Mouse (Mus musculus): ENCODE results near the gene Gins1. TPM values are rescaled to one million over a fixed set of nuclear protein-coding genes. Genes with fewer than 3 reads are reported as not detected.

Gins1 gene
- polyA plus RNA-seq, 1 experiment: 14.0 TPM

- H3K27ac ChIP-seq (ENCODE audit: control insufficient read depth, insufficient read depth, low read depth, low read length): no peak overlapping the region
- no peaks in the 10 kb centered on the region for H3K4me1 ChIP-seq (ENCODE audit: control insufficient read depth, insufficient read depth, low read length)
- TF ChIP-seq CTCF (IDR thresholded peaks at IDR 0.05; ENCODE audit: control insufficient read depth, insufficient read depth, insufficient replicate concordance, low read depth, low read length): no peak
- TF ChIP-seq POLR2A (IDR thresholded peaks at IDR 0.05; ENCODE audit: control insufficient read depth, low read depth, low read length): no peak
- no peaks in the 10 kb centered on the region for H3K27me3 ChIP-seq (ENCODE audit: control insufficient read depth, insufficient read depth, low read length)
- peaks cover 5% of the 10 kb centered on the region for H3K36me3 ChIP-seq (ENCODE audit: control insufficient read depth, insufficient read depth, low read length)
- H3K4me3 ChIP-seq (ENCODE audit: control insufficient read depth, low read depth, low read length): no peak overlapping the region
Measured at GRCm38 (mm10) chr2:150973401-150974115, 68.4 kb downstream of the Gins1 start.

DNA sequence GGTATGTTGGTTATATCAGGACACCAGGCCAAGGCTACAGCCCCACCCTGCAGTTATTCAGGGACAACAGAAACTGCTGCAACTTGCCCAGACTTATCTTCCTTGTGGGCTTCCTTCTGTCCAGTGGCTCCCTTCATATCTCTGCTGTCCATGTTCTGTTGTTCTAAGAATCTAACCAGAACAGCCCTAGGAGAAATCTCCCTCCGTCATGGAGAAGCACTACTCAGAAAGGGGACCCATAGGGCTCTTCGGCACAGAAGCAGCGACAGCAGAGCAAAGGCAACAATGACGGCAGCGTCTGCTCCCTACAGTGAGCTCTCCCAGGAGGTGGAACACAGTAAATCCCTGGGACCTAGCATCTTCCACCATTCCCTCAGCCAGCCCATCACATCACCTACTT, 71.7 kb downstream of the Gins1 start:
- no peak overlapping the region for H3K27ac ChIP-seq (ENCODE audit: control insufficient read depth, insufficient read depth, low read depth, low read length)
- TF ChIP-seq CTCF (IDR thresholded peaks at IDR 0.05; ENCODE audit: control insufficient read depth, insufficient read depth, insufficient replicate concordance, low read depth, low read length) (no peak), POLR2A (IDR thresholded peaks at IDR 0.05; ENCODE audit: control insufficient read depth, low read depth, low read length) (no peak)
- peaks cover 4% of the 10 kb centered on the region for H3K36me3 ChIP-seq (ENCODE audit: control insufficient read depth, insufficient read depth, low read length)
- no peaks in the 10 kb centered on the region for H3K27me3 ChIP-seq (ENCODE audit: control insufficient read depth, insufficient read depth, low read length)
- H3K4me1 ChIP-seq (ENCODE audit: control insufficient read depth, insufficient read depth, low read length): no peaks in the 10 kb centered on the region
- no peak overlapping the region for H3K4me3 ChIP-seq (ENCODE audit: control insufficient read depth, low read depth, low read length)

- no peak overlapping the region for H3K27ac ChIP-seq (ENCODE audit: control insufficient read depth, insufficient read depth, low read depth, low read length)
- peaks cover 4% of the 10 kb centered on the region for H3K36me3 ChIP-seq (ENCODE audit: control insufficient read depth, insufficient read depth, low read length)
- no peaks in the 10 kb centered on the region for H3K4me1 ChIP-seq (ENCODE audit: control insufficient read depth, insufficient read depth, low read length)
- H3K27me3 ChIP-seq (ENCODE audit: control insufficient read depth, insufficient read depth, low read length): no peaks in the 10 kb centered on the region
- H3K4me3 ChIP-seq (ENCODE audit: control insufficient read depth, low read depth, low read length): no peak overlapping the region
- TF ChIP-seq POLR2A (IDR thresholded peaks at IDR 0.05; ENCODE audit: control insufficient read depth, low read depth, low read length): no peak
- TF ChIP-seq CTCF (IDR thresholded peaks at IDR 0.05; ENCODE audit: control insufficient read depth, insufficient read depth, insufficient replicate concordance, low read depth, low read length): no peak
Measured at GRCm38 (mm10) chr2:150977676-150978075, 72.5 kb downstream of the Gins1 start.

DNA sequence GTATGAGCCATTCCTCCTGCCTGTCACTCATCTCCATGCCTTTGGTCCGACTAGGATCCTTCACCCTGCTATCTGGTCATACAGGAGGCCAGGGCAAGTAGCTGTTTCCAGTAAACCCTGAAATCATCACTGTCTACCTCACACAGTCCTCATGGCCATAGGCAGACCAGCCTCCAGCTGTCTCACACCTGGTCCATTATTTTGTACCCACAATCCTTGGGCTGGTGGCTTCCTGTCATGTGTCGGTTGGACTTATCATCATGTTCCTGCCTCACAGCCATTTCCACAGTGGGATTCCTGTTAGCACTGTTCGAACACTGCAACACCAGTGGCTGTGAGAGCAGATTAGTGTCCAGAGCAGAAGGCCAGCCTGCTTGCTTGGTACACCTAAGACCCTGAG, 73.6 kb downstream of the Gins1 start:
- Histone ChIP-seq H3K4me3 (ENCODE audit: control insufficient read depth, low read depth, low read length) (no peak overlapping the region), H3K27me3 (ENCODE audit: control insufficient read depth, insufficient read depth, low read length) (no peaks in the 10 kb centered on the region), H3K4me1 (ENCODE audit: control insufficient read depth, insufficient read depth, low read length) (no peaks in the 10 kb centered on the region), H3K27ac (ENCODE audit: control insufficient read depth, insufficient read depth, low read depth, low read length) (no peak overlapping the region), H3K36me3 (ENCODE audit: control insufficient read depth, insufficient read depth, low read length) (no peaks in the 10 kb centered on the region)
- TF ChIP-seq POLR2A (IDR thresholded peaks at IDR 0.05; ENCODE audit: control insufficient read depth, low read depth, low read length) (no peak), CTCF (IDR thresholded peaks at IDR 0.05; ENCODE audit: control insufficient read depth, insufficient read depth, insufficient replicate concordance, low read depth, low read length) (no peak)

DNA sequence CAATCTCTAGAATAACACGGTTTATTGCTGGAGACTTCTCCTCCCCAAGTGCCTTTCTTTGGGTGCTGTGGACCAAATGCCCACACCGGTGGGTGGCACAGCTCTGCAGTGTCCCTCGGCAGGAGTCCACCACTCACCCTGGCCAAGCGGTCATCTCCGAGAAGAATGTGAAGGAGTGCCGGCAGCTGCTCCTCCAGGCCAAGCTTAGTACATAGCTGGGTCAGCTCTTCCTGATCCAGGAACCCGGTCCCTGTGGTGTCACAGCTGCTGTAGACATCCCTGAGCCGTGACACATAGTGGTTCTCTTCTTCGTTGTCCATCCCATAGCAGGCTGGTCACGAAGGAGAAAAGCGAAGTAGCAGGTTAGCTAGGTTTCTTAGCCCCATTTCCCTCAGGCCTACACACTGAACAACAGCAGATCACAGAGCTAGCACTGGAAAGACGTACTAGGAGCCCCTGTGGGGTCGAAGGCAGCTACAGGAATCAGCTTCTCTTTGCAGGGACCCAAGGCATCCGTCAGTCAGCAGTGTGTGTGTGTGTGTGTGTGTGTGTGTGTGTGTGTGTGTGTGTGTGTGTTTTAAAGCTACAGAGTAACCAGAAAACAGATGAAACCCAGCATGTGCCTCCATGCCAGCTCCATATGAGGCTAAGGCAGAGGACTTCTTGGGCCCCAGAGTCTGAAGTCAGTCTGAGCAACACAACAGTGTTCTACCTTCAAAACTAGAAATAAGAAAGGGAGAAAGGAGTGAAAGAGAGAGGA, 74.8 kb downstream of the Gins1 start:
- Histone ChIP-seq H3K27me3 (ENCODE audit: control insufficient read depth, insufficient read depth, low read length) (no peaks in the 10 kb centered on the region), H3K36me3 (ENCODE audit: control insufficient read depth, insufficient read depth, low read length) (no peaks in the 10 kb centered on the region), H3K27ac (ENCODE audit: control insufficient read depth, insufficient read depth, low read depth, low read length) (no peak overlapping the region), H3K4me3 (ENCODE audit: control insufficient read depth, low read depth, low read length) (no peak overlapping the region), H3K4me1 (ENCODE audit: control insufficient read depth, insufficient read depth, low read length) (no peaks in the 10 kb centered on the region)
- TF ChIP-seq POLR2A (IDR thresholded peaks at IDR 0.05; ENCODE audit: control insufficient read depth, low read depth, low read length) (no peak), CTCF (IDR thresholded peaks at IDR 0.05; ENCODE audit: control insufficient read depth, insufficient read depth, insufficient replicate concordance, low read depth, low read length) (no peak)

Other genes with a start within 250 kb of the Gins1 start
- 9.7 and 14.6 TPM in 2 replicates for gene Acss1, start 236.9 kb upstream of the Gins1 start, polyA plus RNA-seq (2012; rRNA removed)
- gene Vsx1, start 216.0 kb upstream of the Gins1 start, polyA plus RNA-seq (2012; rRNA removed): 0.02 TPM in 1 of 2 replicates, not detected in the other
- gene Entpd6, start 156.4 kb upstream of the Gins1 start, polyA plus RNA-seq (2012; rRNA removed): 84.4 and 91.0 TPM in 2 replicates
- gene Pygb, start 118.7 kb upstream of the Gins1 start, polyA plus RNA-seq (2012; rRNA removed): 7.0 and 8.9 TPM in 2 replicates
- 49.2 and 55.6 TPM in 2 replicates for gene Abhd12, start 659 bp upstream of the Gins1 start, polyA plus RNA-seq (2012; rRNA removed)
- 19.7 and 20.2 TPM in 2 replicates for gene Ninl, start 134.0 kb downstream of the Gins1 start, polyA plus RNA-seq (2012; rRNA removed)
- 0.81 and 1.4 TPM in 2 replicates for gene Nanp, start 134.0 kb downstream of the Gins1 start, polyA plus RNA-seq (2012; rRNA removed)
- gene Gm14151, start 186.9 kb downstream of the Gins1 start, polyA plus RNA-seq (2012; rRNA removed): 40.7 and 55.6 TPM in 2 replicates
- gene Gm14147, start 192.8 kb downstream of the Gins1 start, polyA plus RNA-seq (2012; rRNA removed): 60.9 and 84.0 TPM in 2 replicates

Data from testis, adult 2 months (tissue).